Mouse (Mus musculus) left cerebral cortex, adult 18-20 months (tissue): Measurements from ENCODE around the gene Ago3. TPM values are rescaled to one million over a fixed set of nuclear protein-coding genes. Genes with fewer than 3 reads are reported as not detected.

Source experiments
- DNase-seq, 2 experiments: peaks; one replicate each; pipeline ENCODE4 v3.0.0; 2021 to 2022; ENCODE audit warnings: low spot score in 2 of 2, mixed read lengths in 1 of 2
- total RNA-seq, 2 experiments: library from RNA; stranded (reverse); gene quantifications; 2 replicates each; pipeline ENCODE4 v1.2.3; 2021

Gene Ago3
- total RNA-seq, 2 experiments from 2014 or later: 33.2 to 35.6 TPM

GRCm38 (mm10) chr4:126313202-126313601 is 116.2 kb downstream of the Ago3 start:
- no peak for DNase-seq

GRCm38 (mm10) chr4:126311566-126312200 is 117.7 kb downstream of the Ago3 start:
- DNase-seq: no peak

- DNase-seq: no peak
These were observed 119.0 kb downstream of the Ago3 start for GRCm38 (mm10) chr4:126310344-126310743.

- DNase-seq: peak; percentile 83 to 88
These were observed 119.4 kb downstream of the Ago3 start for GRCm38 (mm10) chr4:126309922-126310309.

GRCm38 (mm10) chr4:126309211-126309921 is 120.0 kb downstream of the Ago3 start:
- no peak for DNase-seq

GRCm38 (mm10) chr4:126306827-126307226 is 122.5 kb downstream of the Ago3 start:
- no peak for DNase-seq

- DNase-seq: no peak
These were observed 123.3 kb downstream of the Ago3 start for GRCm38 (mm10) chr4:126306058-126306457.

GRCm38 (mm10) chr4:126305428-126305827 is 123.9 kb downstream of the Ago3 start:
- DNase-seq: no peak

GRCm38 (mm10) chr4:126303877-126304276 is 125.5 kb downstream of the Ago3 start:
- no peak for DNase-seq

GRCm38 (mm10) chr4:126301584-126302309 is 127.6 kb downstream of the Ago3 start:
- DNase-seq: no peak

GRCm38 (mm10) chr4:126300916-126301583 is 128.3 kb downstream of the Ago3 start:
- DNase-seq: no peak

- DNase-seq: peak; percentile 39 to 65
These were observed 132.7 kb downstream of the Ago3 start for GRCm38 (mm10) chr4:126296617-126297101.

- DNase-seq: no peak
These were observed 133.4 kb downstream of the Ago3 start for GRCm38 (mm10) chr4:126295937-126296336.

GRCm38 (mm10) chr4:126295152-126295551 is 134.2 kb downstream of the Ago3 start:
- DNase-seq: no peak

GRCm38 (mm10) chr4:126291196-126291595 is 138.2 kb downstream of the Ago3 start:
- no peak for DNase-seq

GRCm38 (mm10) chr4:126290314-126290713 is 139.0 kb downstream of the Ago3 start:
- no peak for DNase-seq

- DNase-seq: no peak
These were observed 141.2 kb downstream of the Ago3 start for GRCm38 (mm10) chr4:126288085-126288666.

- DNase-seq: no peak
These were observed 141.9 kb downstream of the Ago3 start for GRCm38 (mm10) chr4:126287302-126287995.

GRCm38 (mm10) chr4:126286492-126286891 is 142.9 kb downstream of the Ago3 start, which contains the start of gene Col8a2:
Col8a2 (plus strand) TSS chr4:126286793.
- DNase-seq: no peak

GRCm38 (mm10) chr4:126283582-126283981 is 145.8 kb downstream of the Ago3 start:
- no peak for DNase-seq
